Mouse (Mus musculus) forelimb bud, embryonic 11.5 days (tissue): ENCODE data around the gene Kctd7.

Experiments
- DNase-seq: peaks from one replicate; pipeline ENCODE4 v3.0.0-alpha.2; 2012; ENCODE audit warnings: low read depth, low spot score

Kctd7 gene

DNA sequence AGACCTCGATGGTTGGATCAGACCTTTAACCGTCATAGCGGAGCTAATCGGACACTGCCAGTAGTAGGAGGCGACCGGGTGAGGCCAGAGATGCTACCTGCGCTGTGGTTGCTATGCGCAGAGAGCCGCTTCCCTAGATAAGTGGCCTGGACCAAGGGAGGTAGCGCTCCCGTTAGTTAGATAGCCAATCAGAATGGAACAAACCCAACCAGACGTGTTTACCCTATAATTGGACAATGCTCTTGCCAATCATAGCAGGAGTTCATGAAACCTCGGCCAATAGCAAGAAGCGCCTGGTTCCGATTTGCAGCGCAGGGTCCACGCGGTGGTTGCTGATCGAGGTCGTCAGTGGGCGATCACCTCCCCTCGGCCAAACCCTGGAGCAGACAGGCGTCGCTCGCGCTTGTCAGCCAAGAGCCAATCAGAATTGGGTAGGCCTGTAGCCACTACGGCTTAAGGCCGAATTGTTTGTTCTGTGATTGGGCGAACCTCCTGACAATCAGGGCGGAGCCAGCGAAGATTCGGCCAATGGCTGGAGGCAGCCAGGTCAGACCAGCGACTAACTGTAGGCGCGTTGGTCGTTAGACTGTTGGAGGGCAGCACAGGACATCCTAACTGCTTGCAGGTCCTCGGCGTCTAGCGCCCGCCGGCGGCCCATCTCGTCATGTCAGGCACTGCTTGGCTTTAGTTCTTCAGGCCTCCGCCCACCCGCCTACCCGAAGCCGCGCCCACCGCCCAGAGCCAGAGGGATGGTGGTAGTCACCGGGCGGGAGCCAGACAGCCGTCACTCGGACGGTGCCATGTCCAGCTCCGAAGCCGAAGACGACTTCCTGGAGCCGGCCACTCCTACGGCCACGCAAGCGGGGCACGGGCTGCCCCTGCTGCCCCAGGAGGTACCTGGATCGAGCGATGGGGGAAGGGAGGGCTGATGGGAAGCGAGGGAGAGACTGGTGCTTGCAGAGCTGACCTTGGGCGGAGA, at the start of gene Kctd7:
Gene Kctd7 (plus strand): TSS at position 528 of the 979 bp plus-strand sequence.
- peak; percentile 98 for DNase-seq

DNA sequence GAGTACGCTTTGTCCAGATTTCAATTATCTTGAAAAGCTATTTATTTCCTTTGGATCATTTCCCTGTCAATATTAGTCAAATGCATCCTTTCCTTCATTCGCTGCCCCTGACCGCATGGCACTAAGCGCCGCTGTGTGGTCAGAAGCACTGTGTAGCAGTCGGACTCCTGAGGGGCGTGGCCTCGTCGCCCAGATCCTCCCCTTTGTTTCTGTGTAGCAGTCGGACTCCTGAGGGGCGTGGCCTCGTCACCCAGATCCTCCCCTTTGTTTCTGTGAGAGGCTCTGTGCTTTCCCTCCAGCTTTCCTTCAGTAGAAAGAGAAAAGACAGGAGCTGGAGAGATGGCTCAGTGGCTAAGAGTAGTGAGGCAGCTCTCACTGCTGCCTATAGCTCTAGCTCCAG, 47.9 kb upstream of the Kctd7 start:
- no peak for DNase-seq

DNA sequence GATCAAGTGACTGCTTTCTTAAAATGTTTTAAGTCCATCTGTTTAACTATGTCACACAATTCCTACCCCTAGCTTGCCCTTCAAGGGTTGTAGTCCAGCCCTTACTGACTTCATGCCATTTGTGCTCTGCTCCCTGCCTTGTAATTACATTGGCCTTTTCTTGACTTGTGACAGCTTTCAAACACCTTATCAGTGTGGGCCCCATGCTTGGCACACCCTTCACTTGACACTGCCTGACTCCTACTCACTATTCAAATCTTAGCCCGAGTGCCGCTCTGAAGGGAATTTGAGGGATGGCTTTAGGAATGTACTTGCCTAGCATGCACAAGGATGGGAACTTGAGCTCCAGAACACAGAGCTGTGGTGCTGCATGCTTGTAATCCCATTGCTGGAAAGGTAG, 46.8 kb upstream of the Kctd7 start:
- DNase-seq = no peak

DNA sequence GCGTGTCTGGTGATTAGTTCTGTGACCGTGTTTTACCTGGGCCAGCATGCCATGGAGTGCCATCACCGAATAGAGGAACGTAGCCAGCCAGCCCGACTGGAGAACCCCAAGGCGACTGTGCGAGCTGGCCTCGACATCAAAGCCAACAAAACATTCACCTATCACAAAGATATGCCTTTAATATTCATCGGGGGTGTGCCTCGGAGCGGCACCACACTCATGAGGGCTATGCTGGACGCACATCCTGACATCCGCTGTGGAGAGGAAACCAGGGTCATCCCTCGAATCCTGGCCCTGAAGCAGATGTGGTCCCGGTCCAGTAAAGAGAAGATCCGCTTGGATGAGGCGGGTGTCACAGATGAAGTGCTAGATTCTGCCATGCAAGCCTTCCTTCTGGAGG, 42.9 kb upstream of the Kctd7 start:
- DNase-seq = no peak

DNA sequence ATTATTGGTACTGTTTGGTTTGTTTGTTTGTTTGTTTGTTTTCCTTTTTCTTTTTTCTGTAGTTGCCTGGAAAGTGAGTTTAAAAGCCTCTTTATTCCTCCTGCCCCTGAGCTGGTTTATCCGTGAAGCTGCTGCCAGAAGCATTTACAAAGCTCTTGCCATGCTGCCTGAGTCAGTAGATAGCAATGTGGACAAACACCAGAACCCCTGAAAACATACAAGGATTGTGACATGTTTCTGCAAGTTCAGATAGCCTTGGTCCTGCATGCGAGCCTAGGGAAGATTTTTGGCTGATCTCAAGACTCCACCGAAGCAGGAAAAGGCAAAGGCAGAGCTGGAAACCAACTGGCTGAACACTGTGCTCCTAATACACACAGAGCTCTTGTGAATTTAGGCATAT, 35.3 kb upstream of the Kctd7 start:
- no peak for DNase-seq

DNA sequence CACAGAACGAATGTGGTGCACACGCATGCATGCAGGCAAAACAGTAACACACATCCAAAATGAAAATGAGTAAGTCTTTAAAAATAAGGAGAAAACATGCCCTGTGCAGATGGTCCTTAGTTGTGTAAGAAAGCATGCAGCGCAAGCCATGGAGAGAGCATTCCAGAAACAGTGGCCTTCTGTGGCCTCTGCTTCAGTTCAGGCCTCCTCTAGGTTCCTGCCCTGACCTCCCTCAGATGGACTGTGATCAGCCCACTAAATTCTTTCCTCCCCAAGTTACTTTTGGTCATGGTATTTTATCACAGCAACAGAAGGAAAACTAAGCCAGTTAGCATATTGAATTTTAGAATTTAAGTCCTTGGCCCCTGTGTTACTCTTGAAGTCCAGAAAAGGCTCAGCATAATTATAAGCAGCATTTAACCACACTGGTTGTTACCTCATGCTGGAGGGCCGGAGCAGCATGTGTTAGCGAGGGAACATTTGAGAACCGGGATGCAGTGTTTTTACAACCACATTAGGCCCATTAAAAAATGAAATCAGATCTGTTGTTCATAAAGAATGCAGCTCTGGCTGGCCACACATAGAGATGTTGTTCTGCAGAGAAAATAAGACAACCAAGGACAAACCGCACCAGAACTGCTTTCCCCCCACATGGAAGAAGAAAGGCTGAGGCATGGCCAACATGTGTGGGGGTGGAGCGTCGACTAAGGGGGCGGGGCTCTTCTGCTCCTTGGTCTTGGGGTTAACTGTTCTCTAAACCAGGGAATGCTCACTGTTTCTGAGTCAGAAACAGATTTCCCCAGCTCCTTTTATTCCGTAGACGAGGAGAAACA, 33.8 kb upstream of the Kctd7 start:
- DNase-seq = no peak

DNA sequence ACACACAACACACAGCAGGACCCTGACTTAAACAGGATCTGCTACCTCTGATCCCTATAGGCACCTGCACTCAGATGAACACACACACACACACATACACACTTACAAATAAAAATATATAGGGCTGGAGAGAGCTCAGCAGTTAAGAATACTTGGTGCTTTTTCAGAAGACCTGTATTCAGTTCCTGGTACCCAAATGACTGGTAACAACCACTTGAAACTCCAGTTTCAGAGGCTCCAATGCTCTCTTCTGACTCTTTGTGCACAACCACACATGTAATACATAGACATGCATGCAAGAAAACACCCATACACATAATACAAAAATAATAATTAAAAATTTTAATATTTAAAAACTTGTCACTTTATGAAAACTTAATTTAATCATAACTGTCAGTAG, 32.0 kb upstream of the Kctd7 start:
- DNase-seq = no peak

DNA sequence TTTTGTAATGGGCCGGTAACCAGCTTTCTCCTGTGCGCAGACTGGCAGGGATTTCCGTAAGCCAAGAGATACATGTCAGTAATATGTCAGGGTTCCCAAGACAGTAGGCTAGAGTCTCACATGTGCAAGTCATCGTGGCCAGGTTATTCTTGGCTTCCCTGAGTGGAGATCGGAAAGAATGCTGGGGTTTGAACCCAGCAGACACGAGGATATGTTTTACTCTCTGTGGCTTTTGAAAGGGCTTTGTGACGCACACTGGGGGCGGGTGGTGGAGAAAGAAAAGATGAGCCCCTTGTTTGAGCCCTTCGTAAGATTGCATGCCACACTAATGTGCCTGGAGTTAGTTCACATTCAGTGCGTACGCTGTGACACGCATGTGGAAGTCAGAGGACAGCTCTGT, 28.5 kb upstream of the Kctd7 start:
- no peak for DNase-seq

DNA sequence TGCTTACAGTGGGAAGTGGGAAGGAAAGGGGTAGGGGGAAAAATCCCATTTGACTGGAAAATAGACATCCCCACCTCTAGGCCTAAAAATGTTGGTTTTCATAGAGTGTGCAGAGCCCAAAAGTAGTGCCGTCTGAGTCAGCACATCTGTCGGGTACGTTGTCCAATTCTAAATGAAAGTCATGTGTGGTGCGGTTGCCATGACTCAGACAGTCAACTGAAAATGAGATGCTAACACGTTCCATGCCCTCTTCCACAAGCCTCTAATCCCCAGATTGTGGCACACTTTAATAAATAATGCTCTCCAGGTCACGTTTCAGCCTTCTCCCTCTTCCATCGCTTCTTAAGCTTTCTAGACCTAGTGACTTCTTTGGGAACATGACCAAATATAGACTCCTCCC, 27.8 kb upstream of the Kctd7 start:
- DNase-seq = no peak

DNA sequence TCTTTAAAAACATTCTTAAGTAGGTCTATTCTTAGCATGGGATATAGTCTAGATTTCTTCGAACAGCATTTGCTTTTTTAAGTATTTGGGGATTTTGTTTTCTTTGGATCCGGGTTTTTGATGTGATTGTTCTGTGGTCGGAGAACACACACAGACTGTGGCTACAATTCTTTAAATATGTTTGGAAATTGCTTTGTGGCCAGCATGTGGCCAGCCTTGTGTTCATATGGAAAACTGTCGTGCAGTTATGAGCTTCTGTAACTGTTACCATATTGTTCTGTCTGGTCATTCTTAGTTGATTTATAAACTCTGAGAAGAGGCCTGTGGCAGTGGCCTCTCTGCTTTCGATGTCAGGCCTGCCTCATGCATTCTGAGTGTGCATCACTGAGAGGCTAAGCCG, 26.7 kb upstream of the Kctd7 start:
- DNase-seq = no peak

DNA sequence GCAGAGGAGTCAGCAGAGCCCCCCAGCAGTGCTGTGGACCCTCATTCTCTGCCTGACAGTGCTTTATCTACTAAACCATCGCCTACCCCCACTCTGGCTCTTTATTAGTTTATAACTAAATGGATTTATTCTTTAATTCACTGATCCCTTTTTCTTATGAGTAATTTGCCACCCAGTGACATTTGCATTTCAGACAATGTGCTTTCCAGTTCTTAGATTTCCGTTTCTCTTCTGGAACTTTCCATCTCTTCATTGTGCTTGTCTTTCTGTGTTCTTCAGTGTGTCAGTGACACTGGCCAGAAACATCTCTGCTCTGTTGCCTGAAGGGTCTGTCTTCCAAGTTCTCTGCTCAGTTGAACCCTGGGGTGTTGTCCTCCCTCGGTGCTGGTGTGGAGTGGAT, 25.4 kb upstream of the Kctd7 start:
- DNase-seq = no peak

DNA sequence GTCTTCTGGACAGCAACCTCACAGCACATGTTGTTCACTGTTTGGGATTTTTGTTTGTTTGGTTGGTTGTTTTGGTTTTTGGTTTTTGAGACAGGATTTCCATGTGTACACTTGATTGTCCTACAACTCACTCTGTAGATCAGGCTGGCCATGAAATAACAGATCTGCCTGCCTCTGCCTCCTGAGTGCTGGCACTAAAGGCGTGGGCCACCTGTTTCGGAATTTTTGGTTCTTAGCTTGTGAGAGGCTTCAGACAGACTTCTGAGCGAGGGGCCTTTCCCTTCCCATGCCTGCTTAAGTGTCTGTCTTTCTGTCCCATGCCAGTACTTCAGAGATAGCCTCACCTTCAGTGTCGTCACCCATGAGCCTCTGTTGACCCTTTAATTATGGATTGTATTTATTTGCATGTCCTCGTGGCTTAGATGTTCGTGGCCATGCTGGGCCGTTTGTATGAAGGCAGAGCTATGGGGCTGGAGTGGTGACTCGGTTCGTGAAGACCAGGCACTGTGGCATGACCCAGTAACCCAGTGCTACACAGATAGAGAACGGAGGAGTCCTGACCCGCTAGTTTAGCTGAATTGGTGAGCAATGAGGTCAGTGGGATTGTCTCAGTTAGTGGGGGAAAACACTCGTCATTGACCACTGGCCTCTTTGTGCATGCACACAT, 24.5 kb upstream of the Kctd7 start:
- no peak for DNase-seq

DNA sequence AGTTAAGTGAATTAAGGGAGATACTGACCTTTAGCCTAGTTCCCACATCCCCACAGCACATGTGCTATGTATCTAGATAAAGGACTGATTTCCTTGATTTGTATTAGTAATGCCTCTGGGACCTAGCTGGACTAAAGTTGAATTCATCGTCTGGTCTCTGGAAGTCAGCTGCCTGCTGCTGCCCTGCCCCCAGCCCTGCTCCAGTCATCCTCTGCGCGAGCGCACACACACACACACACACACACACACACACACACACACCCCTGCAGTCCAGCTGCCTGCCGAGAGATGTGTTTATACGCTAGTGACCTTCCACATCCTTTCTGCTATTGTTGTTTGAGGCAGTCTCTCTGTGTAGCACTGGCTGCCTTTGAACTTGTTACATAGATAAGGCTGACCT, 23.8 kb upstream of the Kctd7 start:
- DNase-seq = no peak

DNA sequence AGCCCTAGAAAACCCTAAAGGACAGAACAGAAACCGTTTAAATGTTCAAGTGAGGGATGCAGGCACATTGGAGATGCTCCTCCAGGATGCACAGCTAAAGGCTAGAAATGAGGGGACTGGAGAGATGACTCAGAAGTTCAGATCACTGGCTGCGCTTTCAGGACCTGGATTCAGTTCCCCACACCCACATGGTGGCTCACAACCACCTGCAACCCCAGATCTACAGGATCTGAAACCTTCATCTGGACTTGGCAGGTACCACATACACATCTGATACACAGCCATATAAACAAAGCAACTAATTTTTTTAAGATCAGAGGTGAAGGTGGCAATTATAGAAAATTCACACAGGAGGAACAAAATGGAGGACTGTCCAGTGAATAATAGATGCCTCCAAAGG, 22.3 kb upstream of the Kctd7 start:
- DNase-seq = no peak

DNA sequence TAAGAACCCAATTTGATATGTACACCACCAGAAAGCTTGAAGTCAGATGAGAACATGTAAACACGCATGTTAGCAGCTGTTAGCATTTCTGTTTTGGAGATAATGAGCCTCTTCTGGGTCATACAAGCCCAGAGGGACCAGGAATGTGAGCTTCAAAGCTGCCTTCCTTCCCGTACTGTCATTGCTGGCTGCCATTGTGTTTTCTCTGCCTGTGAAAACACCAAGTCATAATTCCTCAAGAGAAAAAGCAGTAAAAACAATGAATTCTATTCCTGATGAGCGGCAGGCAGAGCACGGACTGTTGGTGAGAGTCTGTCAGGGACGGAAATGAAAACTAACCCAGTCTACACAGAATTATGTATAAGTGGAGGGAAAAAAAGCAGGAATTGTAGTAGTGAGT, 20.4 kb upstream of the Kctd7 start:
- DNase-seq = no peak

DNA sequence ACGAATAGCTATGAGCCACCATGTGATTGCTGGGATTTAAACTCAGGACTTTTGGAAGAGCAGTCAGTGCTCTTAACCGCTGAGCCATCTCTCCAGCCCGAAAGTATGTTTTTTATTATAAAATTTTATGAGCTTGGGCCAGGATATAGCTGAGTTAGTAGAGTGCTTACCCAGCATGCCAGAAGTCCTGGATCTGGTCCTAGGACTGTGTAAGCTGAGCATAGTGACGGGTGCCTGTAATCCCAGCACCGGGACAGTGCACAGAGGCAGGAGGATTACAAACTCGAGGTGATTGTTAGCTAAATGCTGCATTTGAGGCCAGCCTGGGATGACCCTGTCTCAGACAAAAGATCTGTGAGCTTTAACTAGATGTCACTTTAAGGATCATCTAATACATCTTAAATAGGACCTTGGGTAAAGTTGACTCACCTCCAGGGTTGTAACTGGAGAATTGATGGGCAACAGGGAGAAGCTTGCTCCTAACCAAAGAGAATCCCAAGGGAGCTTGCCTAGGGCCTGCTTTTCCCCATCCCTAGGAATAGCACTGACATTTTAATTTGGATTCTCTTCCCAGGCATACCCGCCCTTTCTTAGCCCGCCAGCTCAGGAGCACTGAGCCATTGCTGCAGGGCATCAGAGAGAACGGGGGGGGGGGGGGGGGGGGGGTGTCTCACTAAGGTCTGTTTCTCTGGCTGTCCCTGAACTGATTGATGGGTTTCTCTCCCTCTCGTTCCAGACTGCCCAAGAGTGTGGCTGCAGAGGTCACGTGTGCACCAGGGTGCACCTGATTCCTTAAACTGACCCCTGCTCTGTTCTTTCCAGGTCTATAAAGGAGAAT, 15.8 kb upstream of the Kctd7 start:
- no peak for DNase-seq

DNA sequence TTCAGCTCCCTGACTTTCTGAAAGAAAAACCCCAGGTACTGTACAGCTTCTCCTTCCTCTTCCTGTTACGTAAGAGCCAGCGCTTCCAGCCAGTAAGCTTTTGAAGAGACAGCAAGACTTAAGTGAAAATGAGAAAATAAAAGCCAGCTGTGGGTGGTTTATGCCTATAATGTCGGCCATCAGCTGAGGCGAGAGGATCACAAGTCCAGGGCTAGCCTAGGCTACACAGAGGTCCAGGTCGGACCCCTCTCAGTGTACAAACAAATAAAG, 15.2 kb upstream of the Kctd7 start:
- no peak for DNase-seq

DNA sequence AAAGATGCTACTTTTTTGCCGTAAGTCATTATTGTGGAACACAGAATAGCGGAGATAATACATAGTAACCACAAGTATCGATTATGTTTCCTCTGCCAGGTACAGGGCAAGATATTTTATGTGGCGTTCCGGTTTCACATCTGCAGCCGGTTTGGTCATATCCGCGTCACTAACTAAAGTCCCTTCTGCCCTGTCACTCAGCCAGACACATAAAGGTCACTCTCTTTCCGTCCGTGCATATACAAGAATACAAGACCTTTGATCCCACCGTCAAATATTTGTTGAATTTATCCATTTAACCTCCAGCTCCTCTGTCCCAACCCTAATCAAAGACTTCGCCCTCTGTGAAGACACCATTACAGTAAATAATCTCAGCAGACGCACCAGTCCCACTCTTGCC, 8.1 kb upstream of the Kctd7 start:
- no peak for DNase-seq

DNA sequence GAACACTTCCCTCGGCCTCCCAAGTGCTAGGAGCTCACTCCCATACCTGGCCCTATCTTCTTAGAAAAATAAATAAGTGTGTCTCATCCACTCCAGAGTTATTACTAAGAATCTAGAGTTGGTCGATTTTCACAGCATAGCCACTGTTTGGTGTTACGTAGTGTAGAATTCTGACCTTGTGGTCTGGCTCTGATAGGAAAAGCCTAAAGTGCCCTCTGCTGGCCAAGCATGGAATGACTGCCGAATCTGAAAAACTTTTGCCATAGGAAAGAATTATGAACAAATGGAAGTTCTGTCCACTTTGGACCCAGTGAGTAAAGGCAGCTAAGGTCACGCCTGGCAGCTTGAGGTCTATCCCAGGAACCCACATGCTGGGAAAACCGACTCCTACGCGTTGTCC, 5.3 kb upstream of the Kctd7 start:
- DNase-seq = peak; percentile 75

DNA sequence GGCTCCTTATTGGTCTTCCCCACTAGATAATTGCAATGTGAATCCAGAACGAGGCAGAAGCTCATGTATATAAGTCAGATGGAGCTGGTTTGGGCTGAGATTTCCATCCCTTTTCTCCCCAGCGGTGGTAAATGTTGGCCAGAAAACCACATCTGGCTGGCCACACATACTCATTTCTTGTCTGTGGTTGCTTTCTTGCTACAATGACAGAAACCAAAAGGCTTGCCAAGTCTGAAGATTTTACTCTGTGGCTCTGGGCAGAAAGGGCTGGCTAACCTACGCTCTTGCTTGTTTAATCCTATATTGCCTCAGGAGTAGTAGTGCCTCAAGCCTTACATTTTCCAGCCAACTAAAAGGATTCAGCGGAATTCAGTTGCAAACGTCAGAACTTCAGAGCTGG, 3.5 kb upstream of the Kctd7 start:
- DNase-seq = no peak

DNA sequence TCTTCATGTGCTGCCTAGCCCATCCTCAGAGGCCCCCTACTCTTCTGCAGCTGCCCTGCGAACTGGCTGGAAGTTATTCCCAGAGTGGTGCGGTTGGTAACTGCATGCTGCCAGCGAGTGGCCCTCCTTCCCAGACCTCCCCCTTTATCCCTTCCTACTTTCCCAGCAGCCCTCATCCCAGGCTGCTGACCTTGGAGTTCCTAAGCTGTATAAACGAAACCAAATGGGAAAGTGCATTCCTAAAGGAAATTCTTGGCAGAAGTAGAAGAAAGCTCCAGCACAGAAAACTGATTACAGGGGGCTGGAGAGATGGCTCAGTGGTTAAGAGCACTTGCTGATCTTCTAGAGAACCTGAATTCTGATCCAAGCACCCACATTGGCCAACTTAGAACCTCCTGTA, 2.6 kb upstream of the Kctd7 start:
- peak; percentile 16 for DNase-seq

DNA sequence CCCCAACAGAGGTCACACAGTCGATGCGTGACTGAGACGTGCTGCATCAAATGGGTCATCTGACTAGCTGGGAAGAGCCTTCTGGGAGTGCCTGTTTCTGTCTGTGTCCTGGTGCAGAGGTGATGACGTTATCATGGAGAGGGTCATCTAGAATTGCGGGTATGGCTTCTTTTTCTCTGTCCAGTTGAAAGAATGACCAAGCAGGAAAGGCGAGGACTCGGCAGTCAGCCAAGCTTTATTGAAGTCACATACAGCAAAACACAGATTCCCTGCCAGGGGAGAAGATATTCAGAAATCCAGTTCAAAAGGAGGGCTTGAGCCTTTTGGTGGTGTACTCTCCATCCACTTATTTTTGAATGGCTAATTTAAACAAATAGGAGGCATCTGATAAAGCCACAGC, 1.6 kb upstream of the Kctd7 start:
- no peak for DNase-seq
